Mouse (Mus musculus): ENCODE measurements at regions not wholly inside any gene's neighbourhood (a gene's known extent, or its start where the extent isn't known, plus 50 kb on each side); places are given as distances from the start of the nearest gene placed in this dataset.

- Histone ChIP-seq H3K27me3 (replicated peaks) (no peaks in the 10 kb centered on the region), H3K36me3 (replicated peaks in 1 of 2; ENCODE audit: control insufficient read depth in 1 of 2, insufficient read depth in 1 of 2, low read length in 1 of 2) (no peaks in the 10 kb centered on the region), H3K4me1 (ENCODE audit: control insufficient read depth in 1 of 2, insufficient read depth in 2 of 2) (peaks cover 0 to 9% of the 10 kb centered on the region in 2 experiments; a peak in 1 of 4 replicates), H3K79me2 (replicated peaks; ENCODE audit: control insufficient read depth, extremely low read depth, insufficient read depth, poor library complexity, severe bottlenecking) (no peaks in the 10 kb centered on the region), H3K4me2 (ENCODE audit: insufficient read depth, low read depth, poor library complexity, severe bottlenecking) (no peak overlapping the region), H3K4me3 (replicated peaks in 1 of 3; ENCODE audit: low read depth in 2 of 3, low read length in 2 of 3, poor library complexity in 1 of 3) (no peak overlapping the region), H3K9me3 (replicated peaks; ENCODE audit: low read length) (no peaks in the 10 kb centered on the region), H3K9ac (ENCODE audit: insufficient read depth, low read depth) (no peak overlapping the region), H3K27ac (ENCODE audit: insufficient read depth, low read depth) (no peak overlapping the region)
- no peak for TF ChIP-seq HCFC1 (IDR thresholded peaks at IDR 0.05; ENCODE audit: low read depth, low read length)
- TF ChIP-seq POLR2AphosphoS2 (IDR thresholded peaks at IDR 0.05; ENCODE audit: low read depth, low read length): no peak
- TF ChIP-seq ZC3H11A (IDR thresholded peaks at IDR 0.05; ENCODE audit: low read depth, low read length): no peak
- TF ChIP-seq GABPA (IDR thresholded peaks at IDR 0.05; ENCODE audit: insufficient replicate concordance, low read depth, low read length): no peak
- TF ChIP-seq JUN (IDR thresholded peaks at IDR 0.05; ENCODE audit: insufficient read depth, low read depth, low read length): no peak
- in situ Hi-C loops (cut with MboI; ENCODE audit: low pct_ligation_motif_present, low pct_unique_long_range_greater_than_20kb, low sequenced_read_pairs) (loop anchor here (5.0 to 25.0 kb wide), 2 partner anchors 109 to 1534 kb away; no protein-coding TSS in a partner anchor), dilution Hi-C loops (cut with MboI; ENCODE audit: extremely low pct_ligation_motif_present, extremely low pct_unique_long_range_greater_than_20kb, low sequenced_read_pairs) (no loop called here)
- no peak for DNase-seq (ENCODE audit: extremely low read depth)
Measured at GRCm38 (mm10) chr2:159053534-159053933, 258.9 kb downstream of the Dhx35 start.

GRCm38 (mm10) chr2:159053936-159054335 lies 259.3 kb downstream of the Dhx35 start:
- no peaks in the 10 kb centered on the region for H3K9me3 ChIP-seq (replicated peaks; ENCODE audit: low read length)
- H3K27me3 ChIP-seq (replicated peaks): no peaks in the 10 kb centered on the region
- H3K4me1 ChIP-seq (ENCODE audit: control insufficient read depth in 1 of 2, insufficient read depth in 2 of 2): peaks cover 0 to 9% of the 10 kb centered on the region in 2 experiments; a peak in 2 of 4 replicates
- no peak overlapping the region for H3K4me2 ChIP-seq (ENCODE audit: insufficient read depth, low read depth, poor library complexity, severe bottlenecking)
- no peak overlapping the region for H3K9ac ChIP-seq (ENCODE audit: insufficient read depth, low read depth)
- dilution Hi-C loops (cut with MboI; ENCODE audit: extremely low pct_ligation_motif_present, extremely low pct_unique_long_range_greater_than_20kb, low sequenced_read_pairs): no loop called here
- H3K27ac ChIP-seq (ENCODE audit: insufficient read depth, low read depth): no peak overlapping the region
- H3K79me2 ChIP-seq (replicated peaks; ENCODE audit: control insufficient read depth, extremely low read depth, insufficient read depth, poor library complexity, severe bottlenecking): no peaks in the 10 kb centered on the region
- H3K36me3 ChIP-seq (replicated peaks in 1 of 2; ENCODE audit: control insufficient read depth in 1 of 2, insufficient read depth in 1 of 2, low read length in 1 of 2): no peaks in the 10 kb centered on the region
- no peak overlapping the region for H3K4me3 ChIP-seq (replicated peaks in 1 of 3; ENCODE audit: low read depth in 2 of 3, low read length in 2 of 3, poor library complexity in 1 of 3)
- TF ChIP-seq SMC3 (IDR thresholded peaks at IDR 0.05; ENCODE audit: low read depth, low read length): peak; percentile 94
- TF ChIP-seq ZNF384 (IDR thresholded peaks at IDR 0.05; ENCODE audit: low read depth, low read length): no peak
- no peak for TF ChIP-seq ZMIZ1 (IDR thresholded peaks at IDR 0.05; ENCODE audit: low read depth, low read length)
- TF ChIP-seq USF1 (IDR thresholded peaks at IDR 0.05; ENCODE audit: low read depth, low read length): no peak
- TF ChIP-seq RAD21 (IDR thresholded peaks at IDR 0.05; ENCODE audit: low read depth, low read length): peak; percentile 98
- TF ChIP-seq MAFK (IDR thresholded peaks at IDR 0.05; ENCODE audit: insufficient replicate concordance, low read length): peak; percentile 99
- no peak for TF ChIP-seq POLR2AphosphoS2 (IDR thresholded peaks at IDR 0.05; ENCODE audit: low read depth, low read length)
- no peak for TF ChIP-seq NRF1 (IDR thresholded peaks at IDR 0.05; ENCODE audit: low read depth, low read length)
- no peak for TF ChIP-seq TCF12 (IDR thresholded peaks at IDR 0.05; ENCODE audit: low read depth, low read length)
- no peak for TF ChIP-seq HCFC1 (IDR thresholded peaks at IDR 0.05; ENCODE audit: low read depth, low read length)
- TF ChIP-seq CTCF (conservative IDR thresholded peaks at IDR 0.05 in 1 of 2, IDR thresholded peaks at IDR 0.05 in 1 of 2; ENCODE audit: low read depth in 2 of 2, low read length in 2 of 2): peak; percentile 61 to 95
- TF ChIP-seq ELF1 (IDR thresholded peaks at IDR 0.05; ENCODE audit: low read depth, low read length): no peak
- no peak for TF ChIP-seq TBP (conservative IDR thresholded peaks at IDR 0.05; ENCODE audit: low read depth, low read length)
- peak; percentile 39; the same call in 1 of the 2 replicates for TF ChIP-seq NELFE (IDR thresholded peaks at IDR 0.05; ENCODE audit: low read depth, low read length)
- TF ChIP-seq CHD2 (IDR thresholded peaks at IDR 0.05; ENCODE audit: low read length): no peak
- TF ChIP-seq ZC3H11A (IDR thresholded peaks at IDR 0.05; ENCODE audit: low read depth, low read length): peak; percentile 83
- TF ChIP-seq JUN (IDR thresholded peaks at IDR 0.05; ENCODE audit: insufficient read depth, low read depth, low read length): no peak
- no peak for TF ChIP-seq E2F4 (IDR thresholded peaks at IDR 0.05; ENCODE audit: insufficient replicate concordance, low read depth, low read length)
- in situ Hi-C loops (cut with MboI; ENCODE audit: low pct_ligation_motif_present, low pct_unique_long_range_greater_than_20kb, low sequenced_read_pairs): loop anchor here (5.0 to 25.0 kb wide), 2 partner anchors 108 to 1533 kb away; no protein-coding TSS in a partner anchor
- DNase-seq (ENCODE audit: extremely low read depth): peak; percentile 57
